In the genomic region with DNA sequence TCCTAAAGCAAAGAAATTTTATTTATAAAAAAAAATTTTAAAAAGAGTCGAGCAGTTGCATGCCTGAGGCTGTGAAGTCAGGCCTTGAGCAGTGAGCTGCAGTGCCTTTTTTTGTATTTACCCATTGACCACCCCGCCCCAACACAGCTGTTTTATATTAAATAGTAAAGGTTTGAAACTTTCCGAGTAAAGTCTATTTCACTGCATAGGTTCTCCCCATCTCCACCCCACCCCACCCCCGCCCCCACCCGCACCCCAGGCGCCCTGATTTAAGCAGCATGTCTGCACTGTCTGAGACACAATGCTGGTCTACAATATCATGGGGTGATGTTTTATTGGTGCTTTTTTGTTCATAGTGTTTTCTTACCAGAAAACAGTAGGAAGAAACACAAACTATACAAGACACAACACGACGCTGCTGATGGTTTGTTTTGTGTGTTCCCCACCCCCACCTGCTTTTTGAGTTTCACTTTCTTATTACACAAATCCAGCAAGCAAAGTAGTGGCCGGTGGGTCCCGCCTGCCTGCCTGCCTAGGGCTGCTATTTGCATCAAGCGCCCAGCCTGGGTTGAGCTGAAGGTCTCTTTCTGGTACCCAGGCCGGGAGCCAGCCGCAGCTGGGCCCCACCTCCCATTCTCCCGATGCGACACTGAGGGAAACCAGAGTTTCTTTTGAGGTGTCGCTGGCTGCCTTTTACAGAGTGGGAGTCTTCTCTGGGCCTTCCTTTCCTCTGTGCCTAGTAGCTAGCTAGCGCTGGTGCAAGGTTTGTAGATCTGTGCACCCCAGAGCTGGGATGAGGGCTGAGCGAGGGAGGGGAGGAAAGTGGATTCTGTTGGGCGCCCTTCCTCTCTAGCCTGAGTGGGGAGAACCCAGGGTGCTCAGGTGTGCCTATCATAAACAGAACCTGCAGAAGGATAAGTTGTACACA, we compare ENCODE assay signal across 10 mouse cellular contexts.
DNase-seq lines count a peak whose midpoint lies in the region; ATAC-seq lines count a peak whose summit lies in the region.
"Had no signal": no experiment of that assay in that cellular context is flagged by ENCODE, and none has a peak within 500 bp of the region (broad histone marks: within the 10 kb centered on the region; RNA-seq: fewer than 3 reads in every experiment).

No protein-coding gene starts in this region.

- H3K9me3 ChIP-seq in heart, embryonic 11.5 days (replicated peaks; ENCODE audit: control insufficient read depth, low read length) = no peaks in the 10 kb centered on the region
- no peaks in the 10 kb centered on the region for H3K9me3 ChIP-seq in heart, embryonic 12.5 days (replicated peaks)
- H3K9me3 ChIP-seq: forebrain, embryonic 12.5 days; neural tube, embryonic 12.5 days had no signal

- H3K4me3 ChIP-seq in heart, embryonic 11.5 days (ENCODE audit: low read depth, low read length) = no peak overlapping the region
- H3K4me3 ChIP-seq in heart, embryonic 12.5 days = no peak overlapping the region
- H3K4me3 ChIP-seq: forebrain, embryonic 12.5 days; neural tube, embryonic 12.5 days had no signal

- 44% methylated on average over 19 of the region's 19 CpGs for WGBS in heart, embryonic 11.5 days (ENCODE audit: insufficient replicate concordance)
- 48% methylated on average over 19 of the region's 19 CpGs for WGBS in heart, embryonic 12.5 days

- peak; percentile 73 for DNase-seq in CD4-positive helper T cell, adult 2 months (ENCODE audit: low read depth, low spot score)
- peak; percentile 25 for DNase-seq in gastrocnemius, postnatal 25 days
- peak; percentile 11 for DNase-seq in lung, postnatal 36 days
- no peak for DNase-seq in ovary, adult 18-20 months (ENCODE audit: low spot score)
- DNase-seq in left cerebral cortex, adult 11 months (ENCODE audit: low spot score) = no peak
- DNase-seq in cerebellum, adult 11-12 months = no peak

- H3K4me1 ChIP-seq in heart, embryonic 11.5 days (ENCODE audit: control insufficient read depth, insufficient read depth, low read length) = peaks cover 6% of the 10 kb centered on the region
- H3K4me1 ChIP-seq in heart, embryonic 12.5 days (replicated peaks) = peaks cover 7% of the 10 kb centered on the region
- H3K4me1 ChIP-seq: neural tube, embryonic 12.5 days had no signal

- H3K9ac ChIP-seq in heart, embryonic 11.5 days (ENCODE audit: low read depth, low read length) = no peak overlapping the region
- no peak overlapping the region for H3K9ac ChIP-seq in heart, embryonic 12.5 days
- H3K9ac ChIP-seq: forebrain, embryonic 12.5 days; neural tube, embryonic 12.5 days had no signal

- H3K4me2 ChIP-seq in heart, embryonic 11.5 days = 0 out of 2 replicates have a peak overlapping the region, but pooled peaks have one; percentile 11
- H3K4me2 ChIP-seq in heart, embryonic 12.5 days = no peak overlapping the region
- H3K4me2 ChIP-seq: forebrain, embryonic 12.5 days; neural tube, embryonic 12.5 days had no signal

- no peak overlapping the region for H3K27ac ChIP-seq in heart, embryonic 11.5 days (ENCODE audit: low read depth, low read length)
- no peak overlapping the region for H3K27ac ChIP-seq in heart, embryonic 12.5 days (ENCODE audit: poor library complexity, severe bottlenecking)
- H3K27ac ChIP-seq: forebrain, embryonic 12.5 days; neural tube, embryonic 12.5 days had no signal

- no peaks in the 10 kb centered on the region for H3K27me3 ChIP-seq in heart, embryonic 11.5 days (ENCODE audit: control insufficient read depth, insufficient read depth, low read length)
- H3K27me3 ChIP-seq in heart, embryonic 12.5 days (replicated peaks) = no peaks in the 10 kb centered on the region
- H3K27me3 ChIP-seq: forebrain, embryonic 12.5 days; neural tube, embryonic 12.5 days had no signal

- ATAC-seq in heart, embryonic 11.5 days (replicated peaks; ENCODE audit: insufficient number of reproducible peaks, low FRiP score, low TSS enrichment) = no peak
- no peak for ATAC-seq in heart, embryonic 12.5 days (ENCODE audit: insufficient number of reproducible peaks, low FRiP score)

- H3K36me3 ChIP-seq in heart, embryonic 11.5 days (ENCODE audit: control insufficient read depth, insufficient read depth, low read length) = peaks cover 2% of the 10 kb centered on the region; the same call in 1 of the 2 replicates
- H3K36me3 ChIP-seq in heart, embryonic 12.5 days = peaks cover 44% of the 10 kb centered on the region
- H3K36me3 ChIP-seq: forebrain, embryonic 12.5 days; neural tube, embryonic 12.5 days had no signal

Comparison
In these comparisons a context has a peak if more than half of its experiments do, and no peak if none do; other contexts are left out.
1. DNase-seq: peak in CD4-positive helper T cell, adult 2 months (single experiment), gastrocnemius, postnatal 25 days (single experiment) and lung, postnatal 36 days (single experiment); none in ovary, adult 18-20 months (single experiment), left cerebral cortex, adult 11 months (single experiment) and cerebellum, adult 11-12 months (single experiment).